Mouse (Mus musculus) adrenal gland, adult (tissue): ENCODE results near the gene B2m.
"Not testable (repeated sequence)": the region's sequence is repeated elsewhere in the genome, so short reads cannot be mapped to it uniquely, and the experiment has no call there.

ENCODE experiments used
- DNase-seq, 2 experiments: peaks; one replicate each; pipeline ENCODE4 v3.0.0; 2022 to 2023; ENCODE audit warnings: low spot score in 1 of 2; ENCODE audit not compliant: inconsistent age in 2 of 2

Gene B2m

GRCm38 (mm10) chr2:122147508-122148241 is at the start of gene B2m:
TSS of gene B2m (plus strand) at chr2:122147686.
- DNase-seq, result peak; percentile 95 to 99

GRCm38 (mm10) chr2:122097686-122098085 is 49.8 kb upstream of the B2m start:
- not testable (repeated sequence) for DNase-seq

- peak; percentile 21 to 65 for DNase-seq
These were observed 45.4 kb upstream of the B2m start for GRCm38 (mm10) chr2:122102070-122102469.

- no peak for DNase-seq
These were observed 39.4 kb upstream of the B2m start for GRCm38 (mm10) chr2:122108101-122108500.

- no peak for DNase-seq
These were observed 37.8 kb upstream of the B2m start for GRCm38 (mm10) chr2:122109714-122110113.

- DNase-seq, result no peak
These were observed 30.6 kb upstream of the B2m start for GRCm38 (mm10) chr2:122116888-122117287.

GRCm38 (mm10) chr2:122117961-122118958 is 29.2 kb upstream of the B2m start, which contains the start of gene Spg11:
TSS of gene Spg11 (minus strand) at chr2:122118386.
- peak; percentile 99 for DNase-seq

GRCm38 (mm10) chr2:122125680-122126572 is 21.6 kb upstream of the B2m start:
- no peak for DNase-seq

GRCm38 (mm10) chr2:122126765-122127347 is 20.6 kb upstream of the B2m start:
- DNase-seq, result no peak

- no peak for DNase-seq
These were observed 19.9 kb upstream of the B2m start for GRCm38 (mm10) chr2:122127635-122128034.

- no peak for DNase-seq
These were observed 15.4 kb upstream of the B2m start for GRCm38 (mm10) chr2:122132078-122132477.

- DNase-seq, result no peak
These were observed 14.9 kb upstream of the B2m start for GRCm38 (mm10) chr2:122132618-122133017.

- DNase-seq, result no peak
These were observed 9.5 kb upstream of the B2m start for GRCm38 (mm10) chr2:122137839-122138465.

GRCm38 (mm10) chr2:122140815-122141214 is 6.7 kb upstream of the B2m start:
- DNase-seq, result no peak

- no peak for DNase-seq
These were observed 6.0 kb upstream of the B2m start for GRCm38 (mm10) chr2:122141332-122141967.

- DNase-seq, result no peak
These were observed 4.4 kb upstream of the B2m start for GRCm38 (mm10) chr2:122143111-122143510.

- DNase-seq, result peak in 1 of 2 experiments; percentile 40
These were observed 1.7 kb upstream of the B2m start for GRCm38 (mm10) chr2:122145756-122146155.

GRCm38 (mm10) chr2:122146687-122147086 is 799 bp upstream of the B2m start:
- DNase-seq, result peak in 1 of 2 experiments; percentile 65

- DNase-seq, result peak; percentile 76 to 92
These were observed 894 bp downstream of the B2m start for GRCm38 (mm10) chr2:122148242-122148917.
